ENCODE assay signal across 7 mouse cellular contexts in genomic region chr2:170153421-170154271, GRCm38 (mm10). TPM values are rescaled to one million over a fixed set of nuclear protein-coding genes. Genes with fewer than 3 reads are reported as not detected.
DNase-seq lines count a peak whose midpoint lies in the region; ATAC-seq and TF ChIP-seq lines count a peak whose summit lies in the region.

No protein-coding gene starts in this region.

- H3K27ac ChIP-seq in ES-Bruce4 (ENCODE audit: insufficient read depth, low read length), result no peak overlapping the region
- no peak overlapping the region for H3K27ac ChIP-seq in hindbrain, embryonic 14.5 days
- peak overlapping the region; percentile 90 for H3K27ac ChIP-seq in liver, embryonic 11.5 days (ENCODE audit: low read depth, low read length)

- no peaks in the 10 kb centered on the region for H3K9me3 ChIP-seq in ES-Bruce4 (replicated peaks; ENCODE audit: control insufficient read depth, insufficient read depth, low read length, poor library complexity, severe bottlenecking)
- H3K9me3 ChIP-seq in hindbrain, embryonic 14.5 days (ENCODE audit: control insufficient read depth, low read length), result no peaks in the 10 kb centered on the region
- no peaks in the 10 kb centered on the region for H3K9me3 ChIP-seq in liver, embryonic 11.5 days (ENCODE audit: control insufficient read depth, low read length)

- peak; percentile 60 for DNase-seq in adrenal gland, postnatal 25 days
- DNase-seq in gastrocnemius, adult 18-20 months (ENCODE audit: low spot score), result peak; percentile 76
- no peak for DNase-seq in hindbrain, embryonic 14.5 days (ENCODE audit: low spot score)
- DNase-seq in liver, embryonic 11.5 days (ENCODE audit: low spot score), result peak; percentile 66
- DNase-seq in naive thymus-derived CD4-positive, alpha-beta T cell, adult 2 months (ENCODE audit: low read depth), result peak; percentile 59
- DNase-seq in urinary bladder, adult 2 months (ENCODE audit: low spot score), result peak; percentile 44

- ATAC-seq in hindbrain, embryonic 14.5 days (ENCODE audit: low FRiP score), result no peak
- peak; percentile 15; the same call in 1 of the 2 replicates for ATAC-seq in liver, embryonic 11.5 days (replicated peaks; ENCODE audit: low FRiP score)

- peak overlapping the region; percentile 50 for H3K4me2 ChIP-seq in hindbrain, embryonic 14.5 days (replicated peaks)
- H3K4me2 ChIP-seq in liver, embryonic 11.5 days, result peak overlapping the region; percentile 85

- TF ChIP-seq CTCF in ES-Bruce4 (IDR thresholded peaks at IDR 0.05; ENCODE audit: low read depth, low read length), result no peak

- peak overlapping the region; percentile 41 for H3K9ac ChIP-seq in ES-Bruce4 (ENCODE audit: low read depth, poor library complexity, severe bottlenecking)
- peak overlapping the region; percentile 34; the same call in 1 of the 2 replicates for H3K9ac ChIP-seq in hindbrain, embryonic 14.5 days
- H3K9ac ChIP-seq in liver, embryonic 11.5 days (ENCODE audit: low read depth, low read length), result peak overlapping the region; percentile 86

- peak overlapping the region; percentile 47 for H3K4me3 ChIP-seq in ES-Bruce4 (ENCODE audit: low read depth, low read length)
- H3K4me3 ChIP-seq in hindbrain, embryonic 14.5 days (replicated peaks; ENCODE audit: low read length), result peak overlapping the region; percentile 23
- H3K4me3 ChIP-seq in liver, embryonic 11.5 days (ENCODE audit: low read depth, low read length), result peak overlapping the region; percentile 63

- 2% methylated on average over 37 of the region's 37 CpGs for WGBS in hindbrain, embryonic 14.5 days
- WGBS in liver, embryonic 11.5 days, result under 1% methylated on average over 37 of the region's 37 CpGs

- no peaks in the 10 kb centered on the region for H3K27me3 ChIP-seq in ES-Bruce4 (ENCODE audit: control insufficient read depth, insufficient read depth, low read length, poor library complexity, severe bottlenecking)
- H3K27me3 ChIP-seq in hindbrain, embryonic 14.5 days (ENCODE audit: control insufficient read depth, insufficient read depth, low read length), result no peaks in the 10 kb centered on the region; the same call in 1 of the 2 replicates
- no peaks in the 10 kb centered on the region for H3K27me3 ChIP-seq in liver, embryonic 11.5 days (replicated peaks; ENCODE audit: control insufficient read depth, insufficient read depth, low read length)

- no peak for TF ChIP-seq EP300 in ES-Bruce4 (IDR thresholded peaks at IDR 0.05; ENCODE audit: insufficient read depth, low read depth, low read length)

- TF ChIP-seq POLR2A in ES-Bruce4 (IDR thresholded peaks at IDR 0.05; ENCODE audit: insufficient read depth, low read length), result no peak

- no peaks in the 10 kb centered on the region for H3K4me1 ChIP-seq in ES-Bruce4 (ENCODE audit: control insufficient read depth, insufficient read depth, low read length)
- H3K4me1 ChIP-seq in hindbrain, embryonic 14.5 days (replicated peaks; ENCODE audit: control insufficient read depth, insufficient read depth, low read length), result peaks cover 7% of the 10 kb centered on the region
- peaks cover 42% of the 10 kb centered on the region for H3K4me1 ChIP-seq in liver, embryonic 11.5 days (replicated peaks; ENCODE audit: control insufficient read depth, insufficient read depth, low read length)

- no peaks in the 10 kb centered on the region for H3K36me3 ChIP-seq in ES-Bruce4 (ENCODE audit: control insufficient read depth, insufficient read depth, low read length, poor library complexity, severe bottlenecking)
- no peaks in the 10 kb centered on the region for H3K36me3 ChIP-seq in hindbrain, embryonic 14.5 days (replicated peaks; ENCODE audit: control insufficient read depth, insufficient read depth)
- no peaks in the 10 kb centered on the region for H3K36me3 ChIP-seq in liver, embryonic 11.5 days (ENCODE audit: control insufficient read depth, insufficient read depth, low read length)

RNA-seq across cellular contexts. Expression of gene Zfp217, which starts 5.7 kb away (rescaled TPM):
- 39.6 and 39.9 TPM in 2 replicates for polyA plus RNA-seq in ES-Bruce4 (2011; ENCODE audit: insufficient read depth, insufficient read length, low read depth, missing spikeins)
- total RNA-seq in adrenal gland, postnatal 25 days (2021), result 27.3 and 32.8 TPM in 2 replicates
- 1 to 10 TPM; 3.8 to 5.5 TPM for total RNA-seq in gastrocnemius, adult 18-20 months (2021)
- 0.98 and 1.5 TPM in 2 replicates for polyA plus RNA-seq in hindbrain, embryonic 14.5 days (2014; fragmentation: Nextera tagmentation; extraction: Ambion mirVana)
- 5.1 and 5.4 TPM in 2 replicates for polyA plus RNA-seq in liver, embryonic 11.5 days (2014; fragmentation: Nextera tagmentation; extraction: Ambion mirVana)
- polyA plus RNA-seq in urinary bladder, adult 2 months (2012; rRNA removed), result 8.9 and 11.5 TPM in 2 replicates

Comparison
In these comparisons a context has a peak if more than half of its experiments do, and no peak if none do; other contexts are left out.
1. H3K9ac ChIP-seq: peak in every context shown above with its lines; median percentile 86 in liver, embryonic 11.5 days; 41 in ES-Bruce4; 34 in hindbrain, embryonic 14.5 days.